Mouse (Mus musculus) olfactory bulb, adult 2 months (tissue): ENCODE data around the gene Lrfn4.

Source experiments
- CTCF ChIP-seq: fragments of 200-500 bp; IDR thresholded peaks from 2 replicates; pipeline ENCODE4 v1.5.1; 2012; ENCODE audit warnings: low read depth, mild to moderate bottlenecking, low read length, moderate library complexity; ENCODE audit not compliant: insufficient read depth
- POLR2A ChIP-seq: fragments of 200-500 bp; IDR thresholded peaks from 2 replicates; pipeline ENCODE4 v1.6.1; 2012; ENCODE audit warnings: mild to moderate bottlenecking, low read depth, low read length, moderate library complexity; ENCODE audit not compliant: insufficient read depth

DNA sequence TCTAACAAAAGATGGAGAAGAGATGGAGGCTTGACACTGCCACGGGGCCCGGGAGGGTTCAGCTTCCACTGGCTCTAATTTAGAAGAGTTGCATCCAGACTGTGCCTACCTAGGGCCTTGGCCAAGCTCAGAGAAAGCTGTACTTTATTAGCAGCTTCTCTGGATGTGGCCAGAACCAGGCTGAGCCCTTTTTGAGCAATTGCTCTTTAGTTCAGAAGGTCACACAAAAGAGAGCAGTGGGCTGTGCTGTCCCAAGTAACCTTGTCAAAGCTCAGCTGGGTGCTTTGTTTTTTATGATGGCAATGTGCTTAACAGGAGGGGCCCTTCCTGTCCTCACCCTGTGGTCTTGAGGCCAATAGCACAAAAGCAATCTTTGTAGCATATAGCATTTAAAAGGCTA, 47.8 kb downstream of the Lrfn4 start:
- TF ChIP-seq CTCF (no peak), POLR2A (no peak)
